Mouse (Mus musculus) thymus, postnatal 14 days (tissue): Measurements from ENCODE around the gene Anks4b.

Experiments
- DNase-seq: peaks from one replicate; pipeline ENCODE4 v3.0.0; 2021

Gene Anks4b

DNA sequence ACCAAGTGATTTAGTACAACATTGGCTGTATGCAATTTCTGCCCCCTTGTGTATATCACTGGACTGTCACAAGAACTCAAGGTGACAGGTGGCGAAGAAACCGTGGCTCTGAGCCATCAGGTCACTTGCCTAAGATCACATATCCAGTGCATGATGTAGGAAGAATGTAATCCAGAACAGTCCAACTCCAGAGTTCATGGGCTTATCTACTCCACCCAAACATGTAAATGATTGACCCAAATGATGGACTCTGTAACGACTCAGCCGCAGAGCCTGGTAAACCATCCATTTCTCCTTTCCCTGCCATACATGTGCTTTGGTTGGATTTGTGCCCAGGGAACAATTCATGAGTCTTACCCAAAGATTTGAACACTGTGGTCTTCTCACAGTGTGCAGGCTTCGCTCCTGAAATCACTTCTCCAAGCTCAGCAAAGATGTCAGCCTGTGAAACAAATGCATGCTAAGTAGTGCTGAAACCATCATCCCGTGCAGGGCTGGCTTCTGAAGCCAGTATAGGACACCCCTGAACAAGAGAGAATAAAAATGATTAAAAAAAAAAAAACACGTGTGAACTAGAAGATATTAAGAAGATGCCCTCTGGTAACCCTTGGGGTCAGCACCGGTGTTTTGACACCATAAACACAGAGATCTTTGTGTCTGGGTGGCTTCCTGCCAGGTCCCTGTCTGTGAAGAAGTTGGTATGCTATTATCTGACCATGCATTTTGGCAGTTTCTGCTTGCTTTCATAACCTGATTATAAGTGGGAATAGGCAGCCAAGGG, 15.9 kb downstream of the Anks4b start:
- DNase-seq: no peak

DNA sequence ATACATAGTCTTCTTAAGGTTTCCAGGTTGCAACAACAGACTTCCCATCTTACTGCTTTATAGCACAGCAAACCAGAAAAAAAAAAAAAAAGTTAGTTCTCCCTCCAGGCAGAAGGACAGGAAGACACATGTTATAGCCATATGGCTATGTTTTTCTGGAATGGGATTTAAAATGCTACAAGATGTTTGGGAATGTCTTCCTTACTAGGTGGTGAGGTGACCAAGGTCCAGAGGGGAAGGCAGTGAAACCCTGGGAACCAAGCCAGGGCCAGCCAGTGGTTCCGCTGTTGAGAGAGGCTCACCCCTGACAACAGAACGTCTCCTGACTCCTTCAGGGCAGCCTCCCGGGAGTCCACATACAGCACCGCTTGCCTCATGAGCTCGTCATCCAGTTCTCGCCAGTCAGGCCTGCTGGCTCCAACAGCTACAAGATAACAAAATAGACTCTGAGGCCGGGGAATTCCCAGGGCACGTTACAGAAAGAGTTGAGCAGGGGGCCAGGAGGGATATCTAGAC, 16.6 kb downstream of the Anks4b start:
- DNase-seq: no peak

DNA sequence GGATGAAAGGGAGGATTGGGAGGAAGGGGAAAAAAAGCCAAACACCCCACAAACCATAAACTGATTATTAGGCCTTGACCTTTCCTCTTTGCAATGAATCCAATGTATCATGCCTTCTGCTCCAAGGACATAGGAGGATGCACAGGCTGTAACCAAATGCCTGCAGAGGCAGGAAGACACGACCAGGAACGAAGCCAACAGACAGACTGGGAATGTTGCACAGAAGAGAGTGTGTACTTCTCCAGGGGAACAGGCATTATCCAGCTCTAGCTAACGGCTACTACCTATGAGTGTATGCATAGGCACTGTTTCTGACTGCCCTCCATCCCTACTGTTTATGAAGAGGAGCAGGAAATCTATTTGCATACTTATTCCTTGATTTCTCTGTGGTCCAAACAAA, 18.5 kb downstream of the Anks4b start:
- DNase-seq: no peak

DNA sequence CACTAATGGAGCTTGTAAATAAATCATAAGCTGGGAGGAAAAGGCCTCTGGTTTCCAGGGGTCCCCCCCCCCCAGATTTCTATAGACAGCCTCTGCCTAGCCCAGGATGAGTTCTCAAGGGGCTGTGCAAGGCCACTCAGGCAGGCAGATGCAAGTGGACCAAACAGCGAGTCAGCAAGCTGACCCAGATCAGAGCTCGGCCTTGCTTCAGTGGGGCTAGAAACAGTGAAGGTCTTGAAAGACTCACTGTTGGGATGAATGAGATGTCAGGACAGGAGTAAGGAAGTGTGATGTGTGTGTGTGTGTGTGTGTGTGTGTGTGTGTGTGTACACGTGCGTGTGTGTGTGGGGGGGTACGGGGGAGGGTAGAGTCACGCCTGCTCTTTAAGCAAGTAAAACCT, 19.2 kb downstream of the Anks4b start:
- no peak for DNase-seq

DNA sequence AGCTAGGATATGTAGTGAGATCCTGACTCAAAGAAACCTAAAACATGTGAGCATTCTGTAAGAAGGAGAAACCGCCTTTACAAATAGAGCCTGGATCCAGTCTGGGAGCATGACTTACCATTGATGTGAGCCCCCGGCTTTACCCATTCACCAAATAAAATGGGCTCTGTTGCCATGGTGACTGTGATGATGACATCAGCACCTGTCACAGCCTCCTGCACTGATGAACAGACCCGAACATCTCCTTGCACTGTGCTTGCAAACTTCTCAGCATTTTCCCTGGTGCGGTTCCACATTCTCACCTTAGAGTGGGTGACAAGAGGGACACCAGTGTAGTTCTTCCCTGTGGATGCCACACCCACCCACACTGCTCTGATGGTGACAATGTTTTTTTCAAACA, 21.5 kb downstream of the Anks4b start:
- DNase-seq: no peak

DNA sequence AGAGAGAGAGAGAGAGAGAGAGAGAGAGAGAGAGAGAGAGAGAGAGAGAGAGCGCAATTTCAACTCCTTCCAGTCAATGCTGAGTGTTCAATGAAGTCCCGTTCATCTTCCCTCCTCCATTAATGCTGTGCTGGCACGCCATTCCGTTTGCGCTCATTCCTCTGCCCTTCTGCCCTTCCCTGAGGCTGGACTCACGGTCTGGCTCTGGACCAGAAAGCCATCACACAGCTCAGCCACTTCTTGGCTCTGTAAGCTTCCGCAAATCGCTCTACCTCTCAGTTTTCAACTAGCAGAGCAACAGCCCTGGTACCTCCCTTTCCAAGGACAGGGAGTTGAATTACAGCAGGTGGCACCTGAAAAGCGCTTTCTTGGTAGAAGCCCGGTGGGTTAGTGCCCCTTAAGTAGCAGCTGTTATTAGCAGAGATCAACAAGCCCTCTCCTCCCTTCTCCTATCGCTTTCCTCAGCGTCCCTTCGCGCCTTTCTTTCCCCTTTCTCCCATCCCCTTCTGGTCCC, 27.6 kb downstream of the Anks4b start:
- DNase-seq: no peak

DNA sequence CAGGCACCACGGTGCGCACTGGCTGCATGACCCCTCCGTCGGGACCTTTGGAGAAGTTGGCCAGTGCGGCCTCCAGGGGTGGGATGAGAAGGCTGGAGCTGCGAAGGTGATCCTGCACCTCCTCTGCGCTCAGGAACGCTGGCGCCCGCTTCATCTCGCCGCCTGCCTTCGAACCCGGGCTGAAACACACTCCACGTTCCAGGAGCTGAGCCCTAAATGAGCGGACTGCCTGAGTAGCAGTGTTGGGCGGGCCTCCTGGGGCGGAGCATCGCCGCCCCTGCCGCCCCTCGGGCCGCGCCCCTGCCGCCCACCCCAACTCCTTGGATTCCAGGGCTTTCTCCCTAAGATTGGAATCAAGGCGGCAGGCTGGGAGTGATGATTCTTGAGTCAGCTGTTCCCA, 28.1 kb downstream of the Anks4b start, which contains the start of gene Crym:
Gene Crym (minus strand): TSS at position 341 of the 400 bp plus-strand sequence.
- DNase-seq: no peak

DNA sequence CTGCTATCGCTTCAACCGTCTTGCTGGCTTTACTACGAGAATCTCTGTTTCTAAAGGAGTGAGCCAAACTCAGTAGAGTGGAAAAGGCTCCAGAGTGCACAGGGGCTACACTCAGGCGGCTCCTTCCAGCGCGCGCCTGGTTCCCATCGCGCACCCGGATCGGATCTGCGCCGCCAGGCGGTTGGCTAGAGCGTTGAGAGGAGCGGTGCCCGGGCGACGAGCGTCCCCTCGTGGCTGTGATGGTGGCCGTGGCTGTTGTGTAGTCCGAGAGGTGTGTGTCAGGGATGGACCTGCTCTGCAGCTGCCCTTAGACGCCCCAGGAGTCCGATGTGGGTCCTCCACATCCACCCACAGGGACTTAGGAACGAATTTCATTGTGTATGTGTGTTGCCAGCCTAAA, 30.1 kb downstream of the Anks4b start, which contains the start of gene Abca14:
Gene Abca14 (plus strand): TSS at position 173 of the 400 bp plus-strand sequence.
- DNase-seq: peak; percentile 15

DNA sequence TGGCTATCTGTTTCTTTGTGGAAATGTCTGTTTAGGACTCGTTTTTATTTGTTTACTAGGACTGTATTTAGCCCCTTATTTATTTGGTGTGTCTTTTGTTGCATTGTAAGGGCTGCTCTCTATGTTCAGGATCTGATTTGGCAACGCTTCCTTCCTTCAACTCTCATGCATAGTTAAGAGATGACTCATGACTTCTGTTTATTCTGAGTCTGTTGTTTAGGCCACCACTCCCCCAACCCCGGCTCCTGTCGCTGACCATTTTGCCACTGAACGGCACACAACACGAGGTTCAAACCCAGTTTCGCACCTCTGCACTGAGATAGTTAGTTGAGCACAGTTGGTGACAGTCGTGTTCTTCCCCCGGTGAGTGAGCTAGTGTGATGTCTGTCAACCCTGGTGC, 32.3 kb downstream of the Anks4b start:
- DNase-seq: no peak

DNA sequence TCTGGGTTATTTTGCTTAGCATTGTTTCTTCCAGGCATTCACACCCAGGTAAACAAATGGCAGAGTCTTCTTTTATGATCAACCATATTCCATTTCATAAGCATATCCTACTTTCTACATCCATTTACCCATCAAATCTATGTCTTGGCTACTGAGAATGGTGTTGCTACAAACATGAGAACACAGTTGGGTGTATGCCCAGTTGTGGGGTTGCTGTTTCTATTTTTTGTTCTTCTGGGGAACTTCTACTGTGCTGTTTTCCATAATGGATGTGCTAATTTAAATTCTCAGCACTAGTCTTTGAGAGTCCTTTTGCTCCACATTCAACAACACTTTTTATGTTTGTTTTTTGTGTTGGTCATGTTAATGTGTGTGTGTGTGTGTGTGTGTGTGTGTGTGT, 54.9 kb downstream of the Anks4b start:
- DNase-seq: no peak
